Mouse (Mus musculus) forebrain, embryonic 15.5 days (tissue): ENCODE results near the gene Otulin. TPM values are rescaled to one million over a fixed set of nuclear protein-coding genes. Genes with fewer than 3 reads are reported as not detected.

Experiments
- ATAC-seq: fragments of 200-750 bp; cut with Nextera tagmentation; replicated peaks from 2 replicates; pipeline ENCODE4 v1.8.0; 2017; ENCODE audit warnings: mild to moderate bottlenecking, moderate TSS enrichment, moderate library complexity
- H3K27ac ChIP-seq: fragments of 300-500 bp; sonication (generic); replicated peaks from 2 replicates; pipeline ENCODE4 v1.5.1; 2015; ENCODE audit warnings: mild to moderate bottlenecking, inconsistent platforms
- H3K27me3 ChIP-seq: fragments of 300-500 bp; sonication (generic); 2 replicates; pipeline ENCODE4 v1.6.1; 2015; ENCODE audit warnings: inconsistent platforms
- H3K36me3 ChIP-seq: fragments of 300-500 bp; sonication (generic); 2 replicates; pipeline ENCODE4 v1.6.1; 2015; ENCODE audit warnings: mild to moderate bottlenecking, inconsistent platforms
- H3K4me1 ChIP-seq: fragments of 300-500 bp; sonication (generic); 2 replicates; pipeline ENCODE4 v1.6.1; 2015; ENCODE audit warnings: inconsistent platforms
- H3K4me2 ChIP-seq: fragments of 300-500 bp; sonication (generic); replicated peaks from 2 replicates; pipeline ENCODE4 v1.6.1; 2015; ENCODE audit warnings: mild to moderate bottlenecking, inconsistent platforms
- H3K4me3 ChIP-seq: fragments of 300-500 bp; sonication (generic); 2 replicates; pipeline ENCODE4 v1.5.1; 2015; ENCODE audit warnings: mild to moderate bottlenecking, inconsistent platforms
- H3K9ac ChIP-seq: fragments of 300-500 bp; sonication (generic); replicated peaks from 2 replicates; pipeline ENCODE4 v1.6.1; 2015; ENCODE audit warnings: mild to moderate bottlenecking, inconsistent platforms
- H3K9me3 ChIP-seq: fragments of 300-500 bp; sonication (generic); 2 replicates; pipeline ENCODE4 v1.6.1; 2016; ENCODE audit warnings: inconsistent platforms
- WGBS: fragments of 180-500 bp; shearing (Covaris S2); methylation state at CpG from one replicate; pipeline ENCODE4 v1.1.7; 2015; ENCODE audit warnings: mixed read lengths; 5-methylcytosine and 5-hydroxymethylcytosine counted together
- polyA plus RNA-seq: library from polyadenylated mRNA; unstranded; fragments of >200 nt; fragmentation: Nextera tagmentation; extraction: Ambion mirVana; gene quantifications from 2 replicates; pipeline ENCODE4 v1.2.1, GENCODE M21; 2015

The Otulin gene
- polyA plus RNA-seq, 1 experiment from 2014 or later: 30.7 TPM

DNA sequence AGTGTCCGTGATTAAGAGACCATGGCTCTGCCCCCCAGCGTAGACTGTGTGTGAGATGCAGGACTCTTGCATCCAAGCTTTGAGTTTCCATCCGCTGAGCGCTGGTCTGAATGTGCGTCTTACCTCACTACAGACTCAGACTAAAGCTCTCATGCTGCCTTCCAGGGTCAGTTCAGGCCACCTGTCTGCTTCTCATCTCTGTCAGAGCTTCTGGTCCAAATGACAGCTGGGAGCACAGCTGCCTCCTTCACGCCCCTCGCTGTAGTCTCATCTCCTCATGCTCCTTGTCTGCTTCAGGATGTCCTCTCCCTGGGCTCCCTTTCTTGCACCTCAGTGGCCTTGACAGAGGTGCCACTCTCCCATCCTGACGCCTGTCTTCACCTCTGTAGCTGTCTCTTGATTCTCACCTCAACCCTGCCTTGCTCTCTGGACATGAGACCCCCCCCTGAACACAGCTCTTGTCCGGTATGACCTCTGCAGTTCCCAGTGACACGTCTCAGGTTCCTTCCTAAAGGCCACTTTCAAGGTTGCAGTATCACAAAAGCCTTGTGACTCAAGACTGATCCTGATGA lies 78.3 kb downstream of the Otulin start:
- no peak overlapping the region for H3K4me3 ChIP-seq
- no peak overlapping the region for H3K4me2 ChIP-seq
- H3K9me3 ChIP-seq: no peaks in the 10 kb centered on the region
- 88% methylated on average over 10 of the region's 10 CpGs for WGBS
- no peak for ATAC-seq
- H3K27ac ChIP-seq: no peak overlapping the region
- no peak overlapping the region for H3K9ac ChIP-seq
- 0 out of 2 replicates have a peak, but pooled peaks cover 4% of the 10 kb centered on the region for H3K36me3 ChIP-seq
- H3K4me1 ChIP-seq: peaks cover 3% of the 10 kb centered on the region; the same call in 1 of the 2 replicates
- no peaks in the 10 kb centered on the region for H3K27me3 ChIP-seq

GRCm38 (mm10) chr15:27551117-27552114 lies 79.1 kb downstream of the Otulin start:
- 91% methylated on average over 19 of the region's 19 CpGs for WGBS

GRCm38 (mm10) chr15:27550358-27550992 lies 80.0 kb downstream of the Otulin start:
- WGBS: 75% methylated on average over 9 of the region's 9 CpGs
- Histone ChIP-seq H3K4me1 (peaks cover 3% of the 10 kb centered on the region; the same call in 1 of the 2 replicates), H3K36me3 (0 out of 2 replicates have a peak, but pooled peaks cover 3% of the 10 kb centered on the region), H3K4me2 (no peak overlapping the region), H3K27ac (no peak overlapping the region), H3K4me3 (no peak overlapping the region), H3K27me3 (no peaks in the 10 kb centered on the region), H3K9ac (no peak overlapping the region), H3K9me3 (no peaks in the 10 kb centered on the region)
- no peak for ATAC-seq

More at GRCm38 (mm10) chr15:27551117-27552114, 79.1 kb downstream of the Otulin start:
- no peak for ATAC-seq
- Histone ChIP-seq H3K9ac (no peak overlapping the region), H3K36me3 (0 out of 2 replicates have a peak, but pooled peaks cover 3% of the 10 kb centered on the region), H3K27me3 (no peaks in the 10 kb centered on the region), H3K4me1 (peaks cover 3% of the 10 kb centered on the region; the same call in 1 of the 2 replicates), H3K4me3 (no peak overlapping the region), H3K4me2 (no peak overlapping the region), H3K27ac (no peak overlapping the region), H3K9me3 (no peaks in the 10 kb centered on the region)

- no peak overlapping the region for H3K9ac ChIP-seq
- no peaks in the 10 kb centered on the region for H3K9me3 ChIP-seq
- 52% methylated on average over 7 of the region's 7 CpGs for WGBS
- H3K27me3 ChIP-seq: no peaks in the 10 kb centered on the region
- H3K4me3 ChIP-seq: no peak overlapping the region
- no peak overlapping the region for H3K27ac ChIP-seq
- peaks cover 3% of the 10 kb centered on the region; the same call in 1 of the 2 replicates for H3K4me1 ChIP-seq
- ATAC-seq: peak; percentile 63
- 0 out of 2 replicates have a peak, but pooled peaks cover 1% of the 10 kb centered on the region for H3K36me3 ChIP-seq
- H3K4me2 ChIP-seq: no peak overlapping the region
Observed at GRCm38 (mm10) chr15:27549878-27550277, 80.6 kb downstream of the Otulin start.

- H3K36me3 ChIP-seq: no peaks in the 10 kb centered on the region
- no peaks in the 10 kb centered on the region for H3K9me3 ChIP-seq
- no peak overlapping the region for H3K27ac ChIP-seq
- H3K27me3 ChIP-seq: no peaks in the 10 kb centered on the region
- no peak overlapping the region for H3K9ac ChIP-seq
- H3K4me3 ChIP-seq: no peak overlapping the region
- H3K4me2 ChIP-seq: no peak overlapping the region
- ATAC-seq: no peak
- WGBS: 88% methylated on average over 10 of the region's 10 CpGs
- peaks cover 3% of the 10 kb centered on the region; the same call in 1 of the 2 replicates for H3K4me1 ChIP-seq
Observed at GRCm38 (mm10) chr15:27549071-27549470, 81.4 kb downstream of the Otulin start.

GRCm38 (mm10) chr15:27548110-27548509 lies 82.4 kb downstream of the Otulin start:
- no peak overlapping the region for H3K4me3 ChIP-seq
- no peaks in the 10 kb centered on the region for H3K9me3 ChIP-seq
- no peak overlapping the region for H3K4me2 ChIP-seq
- H3K27ac ChIP-seq: no peak overlapping the region
- ATAC-seq: no peak
- peaks cover 3% of the 10 kb centered on the region; the same call in 1 of the 2 replicates for H3K4me1 ChIP-seq
- H3K9ac ChIP-seq: no peak overlapping the region
- H3K27me3 ChIP-seq: no peaks in the 10 kb centered on the region
- WGBS: 84% methylated on average over 6 of the region's 6 CpGs
- H3K36me3 ChIP-seq: no peaks in the 10 kb centered on the region

- no peak for ATAC-seq
- no peak overlapping the region for H3K4me3 ChIP-seq
- H3K36me3 ChIP-seq: no peaks in the 10 kb centered on the region
- H3K9ac ChIP-seq: no peak overlapping the region
- H3K27me3 ChIP-seq: no peaks in the 10 kb centered on the region
- WGBS: 86% methylated on average over 10 of the region's 10 CpGs
- peaks cover 3% of the 10 kb centered on the region; the same call in 1 of the 2 replicates for H3K4me1 ChIP-seq
- H3K4me2 ChIP-seq: no peak overlapping the region
- H3K27ac ChIP-seq: no peak overlapping the region
- no peaks in the 10 kb centered on the region for H3K9me3 ChIP-seq
Observed at GRCm38 (mm10) chr15:27545203-27545602, 85.3 kb downstream of the Otulin start.

DNA sequence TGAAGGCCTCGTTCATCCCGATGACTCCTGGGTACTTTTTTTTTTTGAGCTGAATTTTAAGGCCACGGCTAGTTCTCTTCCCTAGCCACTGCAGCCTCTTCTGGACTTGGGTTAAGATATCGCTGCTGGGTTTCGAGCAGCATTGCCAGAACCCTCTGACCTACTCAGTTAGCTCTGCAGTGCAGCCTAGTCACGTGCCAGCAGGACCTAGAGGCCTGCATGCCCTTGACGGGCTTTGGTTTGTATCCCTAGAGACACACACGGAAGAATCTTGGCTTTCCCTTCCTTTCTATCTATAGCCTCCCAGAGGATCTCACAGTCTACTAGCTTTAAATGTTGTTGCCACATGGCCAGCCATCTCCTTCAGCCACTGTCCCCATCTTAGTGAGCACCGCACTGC lies 90.7 kb downstream of the Otulin start:
- Histone ChIP-seq H3K4me1 (no peaks in the 10 kb centered on the region), H3K4me3 (no peak overlapping the region), H3K9me3 (no peaks in the 10 kb centered on the region), H3K4me2 (no peak overlapping the region), H3K36me3 (no peaks in the 10 kb centered on the region), H3K27ac (no peak overlapping the region), H3K9ac (no peak overlapping the region), H3K27me3 (no peaks in the 10 kb centered on the region)
- ATAC-seq: no peak
- WGBS: 89% methylated on average over 9 of the region's 9 CpGs

- no peak overlapping the region for H3K27ac ChIP-seq
- no peak for ATAC-seq
- H3K36me3 ChIP-seq: no peaks in the 10 kb centered on the region
- H3K27me3 ChIP-seq: no peaks in the 10 kb centered on the region
- no peak overlapping the region for H3K4me3 ChIP-seq
- no peak overlapping the region for H3K4me2 ChIP-seq
- 80% methylated on average over 4 of the region's 4 CpGs for WGBS
- no peaks in the 10 kb centered on the region for H3K9me3 ChIP-seq
- no peak overlapping the region for H3K9ac ChIP-seq
- no peaks in the 10 kb centered on the region for H3K4me1 ChIP-seq
Observed at GRCm38 (mm10) chr15:27537519-27538223, 92.8 kb downstream of the Otulin start.

DNA sequence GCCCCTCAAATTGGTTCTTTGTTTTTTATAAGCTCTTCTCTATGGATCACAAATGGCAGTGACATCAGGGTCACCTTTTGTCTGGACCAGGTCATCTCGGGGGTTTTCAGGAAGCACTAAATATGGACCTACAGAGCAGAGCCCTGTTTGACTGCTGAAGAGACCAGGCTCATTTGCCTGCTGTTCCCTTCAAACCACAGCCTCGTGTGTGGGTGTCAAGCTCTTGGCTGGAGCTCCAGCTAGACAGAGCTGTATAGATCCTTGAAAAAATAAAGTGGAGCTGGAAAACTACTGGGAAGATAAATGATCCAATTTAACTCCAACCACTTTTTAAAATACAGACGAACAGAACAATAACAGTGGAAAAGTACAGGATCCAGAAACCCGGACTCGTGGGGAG lies 93.7 kb downstream of the Otulin start:
- Histone ChIP-seq H3K4me1 (no peaks in the 10 kb centered on the region), H3K9ac (no peak overlapping the region), H3K9me3 (no peaks in the 10 kb centered on the region), H3K27ac (no peak overlapping the region), H3K27me3 (no peaks in the 10 kb centered on the region), H3K36me3 (no peaks in the 10 kb centered on the region), H3K4me2 (no peak overlapping the region), H3K4me3 (no peak overlapping the region)
- ATAC-seq: no peak
- WGBS: 56% methylated on average over 5 of the region's 5 CpGs

GRCm38 (mm10) chr15:27536186-27536585 lies 94.3 kb downstream of the Otulin start:
- H3K4me1 ChIP-seq: no peaks in the 10 kb centered on the region
- H3K4me3 ChIP-seq: no peak overlapping the region
- WGBS: 93% methylated on average over 7 of the region's 7 CpGs
- no peaks in the 10 kb centered on the region for H3K27me3 ChIP-seq
- H3K9me3 ChIP-seq: no peaks in the 10 kb centered on the region
- no peak overlapping the region for H3K4me2 ChIP-seq
- H3K9ac ChIP-seq: no peak overlapping the region
- H3K36me3 ChIP-seq: no peaks in the 10 kb centered on the region
- no peak overlapping the region for H3K27ac ChIP-seq
- ATAC-seq: no peak
